Mouse (Mus musculus): ENCODE data around the gene Lypd5.
"Not testable (repeated sequence)": the region's sequence is repeated elsewhere in the genome, so short reads cannot be mapped to it uniquely, and the experiment has no call there.

Gene Lypd5

DNA sequence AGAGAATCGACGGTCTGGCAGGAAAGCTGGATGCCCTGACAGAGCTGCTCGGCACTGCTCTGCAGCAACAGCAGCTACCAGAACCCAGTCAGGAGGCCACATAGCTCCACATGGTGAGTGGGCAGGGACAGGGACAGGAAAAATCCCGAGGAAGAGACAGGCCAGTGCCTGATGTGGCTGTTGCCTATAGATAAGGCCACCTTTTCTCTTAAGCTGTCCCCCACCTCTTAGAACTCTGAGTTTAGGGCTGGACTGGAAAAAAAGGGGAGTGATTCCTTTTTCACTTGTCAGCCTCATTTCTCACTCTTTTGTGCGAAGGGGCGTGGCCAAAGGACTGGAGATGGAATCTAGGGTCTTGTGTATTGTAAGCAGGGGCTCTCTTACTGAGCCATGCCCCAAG, 35.1 kb downstream of the Lypd5 start:
- DNase-seq (ENCODE audit: low spot score): no peak

DNA sequence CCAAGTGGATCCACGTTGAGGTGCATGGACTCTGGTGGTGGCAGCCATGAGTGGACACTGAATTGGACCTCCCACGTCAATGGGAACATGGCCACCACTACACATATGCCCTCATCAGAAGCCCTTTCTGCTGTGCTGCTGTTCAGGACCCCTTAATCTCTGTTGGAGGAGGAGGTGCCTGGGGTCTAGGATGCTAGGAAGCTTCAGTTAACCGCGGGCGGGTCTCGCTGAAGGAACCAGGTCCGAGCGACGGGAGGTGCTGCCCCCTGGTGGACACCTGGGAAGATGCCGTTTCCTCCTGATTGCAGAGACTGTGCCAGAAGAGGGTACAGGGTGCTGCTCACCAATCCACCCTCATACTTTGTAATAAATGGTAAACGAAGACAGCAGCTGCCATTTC, 35.8 kb downstream of the Lypd5 start:
- DNase-seq (ENCODE audit: low spot score): peak; percentile 42

DNA sequence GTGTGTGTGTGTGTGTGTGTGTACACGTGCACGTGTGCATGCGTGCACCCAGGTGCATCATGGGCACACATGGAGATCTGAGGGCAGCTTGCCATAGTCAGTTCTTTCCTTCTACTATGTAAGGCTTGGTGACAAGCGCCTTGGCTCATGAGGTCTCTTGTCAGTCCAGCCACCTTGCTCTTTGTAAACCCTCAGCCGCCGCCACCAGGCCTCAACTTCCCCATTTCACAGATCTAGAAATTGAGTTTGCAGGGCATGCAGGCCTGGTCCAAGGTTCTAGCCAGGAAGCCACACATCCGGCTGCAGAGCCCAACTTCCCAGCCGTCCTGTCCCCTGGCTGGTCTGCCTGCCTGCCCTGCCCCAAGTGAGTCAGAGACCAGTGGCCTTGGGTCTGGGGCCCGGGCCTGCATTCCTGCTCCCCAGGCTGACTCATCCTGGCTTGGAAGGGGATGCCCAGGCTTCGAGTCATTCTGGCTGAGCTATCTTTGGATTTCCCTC, 38.1 kb downstream of the Lypd5 start:
- no peak for DNase-seq (ENCODE audit: low spot score)

DNA sequence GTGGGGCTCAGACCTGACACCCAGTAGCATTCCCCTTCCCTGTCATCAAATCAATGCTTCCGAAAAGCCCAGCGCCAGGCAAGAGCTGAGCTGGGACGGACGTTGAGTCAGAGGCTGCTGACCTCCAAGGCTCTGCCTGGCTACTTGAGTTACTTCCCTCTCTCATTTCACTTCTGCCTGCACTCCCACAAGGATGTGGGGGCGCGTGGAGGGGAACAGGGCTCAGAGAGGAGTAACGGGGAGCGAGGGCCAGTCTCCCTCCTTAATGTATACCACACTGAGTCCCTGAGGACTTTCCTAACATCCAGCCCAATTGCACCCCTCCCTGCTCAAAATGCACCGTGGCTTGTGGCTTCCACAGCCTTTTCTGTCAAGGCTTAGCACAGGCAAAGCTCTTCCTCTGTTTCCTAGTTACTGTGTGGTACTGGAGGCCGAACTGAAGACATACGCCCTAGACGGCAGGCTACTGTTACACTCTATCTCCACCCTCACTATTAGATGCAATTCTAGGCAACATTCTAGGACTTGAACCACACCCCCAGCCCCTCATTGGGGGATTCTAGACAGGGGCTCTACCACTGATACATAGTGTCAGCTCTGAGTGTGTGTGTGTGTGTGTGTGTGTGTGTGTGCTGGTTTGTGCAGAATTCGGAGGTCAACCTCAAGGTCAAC, 40.7 kb downstream of the Lypd5 start:
- DNase-seq (ENCODE audit: low spot score): no peak

DNA sequence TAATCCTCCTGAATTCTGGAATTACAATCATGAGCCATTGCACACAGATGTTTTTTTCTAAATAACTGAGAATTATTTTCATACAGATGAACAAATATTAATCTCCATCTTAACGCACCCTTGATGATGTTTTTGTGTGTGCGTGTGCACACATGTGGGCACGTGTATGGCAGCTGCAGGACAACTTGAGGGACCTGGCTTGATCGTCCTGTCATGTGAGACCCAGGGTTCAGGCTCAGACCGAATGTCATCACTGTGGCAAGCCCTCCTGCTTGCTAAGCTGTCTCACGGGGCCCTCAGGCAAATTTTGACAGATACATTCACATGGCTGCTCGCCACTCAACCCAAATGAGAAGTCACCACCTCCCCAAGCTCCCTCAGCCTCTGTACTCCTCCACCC, 41.5 kb downstream of the Lypd5 start:
- no peak for DNase-seq (ENCODE audit: low spot score)

DNA sequence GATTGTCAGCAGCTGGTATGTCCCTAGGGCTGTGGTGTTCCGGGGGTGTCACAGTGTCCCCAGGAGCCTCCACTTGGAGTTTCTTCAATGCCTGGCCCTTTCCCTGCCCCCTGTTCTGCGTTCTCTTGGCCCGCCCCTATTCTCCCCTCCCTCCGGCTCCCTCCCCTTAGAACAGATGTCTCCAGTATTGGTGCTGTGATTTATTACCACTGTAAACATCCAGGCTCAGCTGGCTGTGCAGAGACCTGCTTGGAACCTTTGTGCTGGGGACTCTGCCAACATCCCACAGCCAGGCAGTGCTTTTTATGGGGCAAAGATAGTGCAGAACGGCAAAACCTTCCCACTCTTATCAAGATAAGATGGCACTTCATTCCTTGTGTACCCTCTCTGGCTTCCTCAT, 42.1 kb downstream of the Lypd5 start:
- peak; percentile 32 for DNase-seq (ENCODE audit: low spot score)

DNA sequence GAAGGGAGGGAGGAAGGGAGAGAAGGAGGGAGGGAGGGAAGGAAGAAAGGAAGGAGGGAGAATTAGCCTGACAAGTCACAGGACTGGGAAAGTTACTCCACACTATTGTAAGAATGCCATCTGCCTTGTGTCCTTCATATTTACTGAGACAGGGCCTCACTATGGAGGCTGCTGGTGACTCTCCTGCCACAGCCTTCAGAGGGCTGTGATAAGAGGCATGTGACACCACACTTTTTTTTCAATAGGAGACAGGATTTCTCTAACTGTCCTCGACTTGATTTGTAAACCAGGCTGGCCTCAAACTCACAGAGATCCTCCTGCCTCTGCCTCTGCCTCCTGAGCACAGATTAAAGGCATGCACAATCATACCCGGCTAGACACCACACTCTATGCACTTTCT, 42.7 kb downstream of the Lypd5 start:
- DNase-seq (ENCODE audit: low spot score): no peak

DNA sequence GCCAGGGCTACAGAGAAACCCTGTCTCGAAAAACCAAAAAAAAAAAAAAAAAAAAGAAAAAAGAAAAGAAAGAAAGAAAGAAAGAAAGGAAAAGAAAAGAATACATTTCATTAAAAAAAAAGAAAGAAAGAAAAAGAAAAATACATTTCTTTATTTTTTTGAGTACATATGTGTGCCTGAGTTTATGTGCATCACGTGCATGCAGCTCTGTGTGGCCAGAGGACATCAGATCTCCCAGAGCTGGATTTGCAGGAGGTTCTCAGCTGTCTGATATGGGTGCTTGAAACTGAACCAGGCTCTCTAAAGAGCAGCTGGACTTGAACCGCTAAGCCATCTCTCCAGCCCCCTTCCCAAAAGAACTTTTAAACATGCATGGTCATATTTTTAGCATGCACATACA, 45.1 kb downstream of the Lypd5 start:
- no peak for DNase-seq (ENCODE audit: low spot score)

DNA sequence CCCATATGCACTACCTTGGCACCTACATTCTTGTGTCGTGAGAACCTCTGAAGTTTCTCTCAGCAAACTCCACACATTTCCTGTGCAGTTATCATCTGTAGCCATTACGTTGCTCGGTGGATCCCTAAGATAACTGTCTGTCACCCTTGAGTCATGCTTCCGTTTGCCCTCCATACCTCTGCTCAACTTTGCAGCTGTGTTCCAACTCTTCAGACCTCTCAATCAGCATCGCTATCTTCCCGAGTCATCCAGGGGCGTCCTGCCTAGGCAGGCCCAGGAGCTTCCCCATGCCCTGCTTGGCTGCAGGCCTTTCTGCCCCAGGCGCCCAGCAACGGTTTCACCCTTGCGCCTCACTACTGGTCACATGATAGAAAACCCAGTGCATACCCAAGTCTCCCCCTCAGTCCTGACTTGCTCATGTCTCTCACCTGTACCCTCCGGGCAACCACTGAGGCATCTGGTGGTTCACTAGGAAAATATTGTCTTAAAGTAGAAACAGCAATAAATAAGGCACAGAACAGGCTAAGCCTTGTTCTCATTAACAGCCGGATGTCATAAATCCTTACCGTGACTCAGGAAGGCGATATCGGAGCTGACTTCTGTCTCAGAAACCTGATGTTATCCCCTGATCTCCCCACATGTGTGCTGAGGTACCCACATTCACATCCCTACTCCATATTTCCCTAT, 45.6 kb downstream of the Lypd5 start:
- no peak for DNase-seq (ENCODE audit: low spot score)

DNA sequence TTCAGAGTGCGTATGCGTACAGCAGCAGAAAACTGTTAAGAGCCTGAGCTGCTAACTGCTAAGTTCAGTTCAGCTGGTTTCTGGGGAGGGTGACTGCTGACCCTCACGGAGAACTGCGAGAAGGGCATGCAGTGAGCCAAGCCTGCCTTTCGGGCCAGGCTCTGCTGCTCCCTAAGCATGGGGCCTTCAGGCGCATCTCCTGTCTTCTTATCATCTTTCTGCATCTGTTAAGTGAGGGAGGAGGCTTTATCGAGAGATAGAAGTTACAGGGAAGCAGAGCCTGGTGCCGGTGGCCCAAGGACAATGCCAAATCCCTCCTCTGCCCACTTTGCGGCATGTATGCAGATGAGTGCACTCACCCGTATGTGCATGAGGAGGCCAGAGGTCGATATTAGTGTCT, 47.8 kb downstream of the Lypd5 start:
- DNase-seq (ENCODE audit: low spot score): no peak

DNA sequence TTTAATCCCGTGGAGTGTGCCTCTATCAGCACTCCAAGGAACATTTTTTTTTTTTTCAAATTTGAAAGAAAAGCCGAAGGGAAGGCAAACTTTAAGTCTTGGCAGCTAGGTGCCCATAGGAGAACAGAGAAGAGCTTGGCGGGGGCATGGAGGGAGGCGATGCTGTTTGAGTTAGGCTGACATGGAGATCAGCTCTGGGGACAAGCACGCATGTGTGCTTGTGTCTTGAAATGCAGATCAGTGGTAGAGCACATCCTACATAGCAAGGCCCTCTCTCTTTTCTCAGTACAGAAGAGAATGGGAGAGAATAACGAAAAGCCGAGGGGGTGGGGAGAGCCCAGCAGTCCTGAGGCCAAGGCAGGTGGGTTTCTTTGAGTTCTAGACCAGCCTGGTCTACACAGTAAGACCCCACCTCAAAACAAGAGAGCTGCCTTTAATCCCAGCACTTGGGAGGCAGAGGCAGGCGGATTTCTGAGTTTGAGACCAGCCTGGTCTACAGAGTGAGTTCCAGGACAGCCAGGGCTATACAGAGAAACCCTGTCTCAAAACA, 49.4 kb downstream of the Lypd5 start:
- no peak for DNase-seq (ENCODE audit: low spot score)

DNA sequence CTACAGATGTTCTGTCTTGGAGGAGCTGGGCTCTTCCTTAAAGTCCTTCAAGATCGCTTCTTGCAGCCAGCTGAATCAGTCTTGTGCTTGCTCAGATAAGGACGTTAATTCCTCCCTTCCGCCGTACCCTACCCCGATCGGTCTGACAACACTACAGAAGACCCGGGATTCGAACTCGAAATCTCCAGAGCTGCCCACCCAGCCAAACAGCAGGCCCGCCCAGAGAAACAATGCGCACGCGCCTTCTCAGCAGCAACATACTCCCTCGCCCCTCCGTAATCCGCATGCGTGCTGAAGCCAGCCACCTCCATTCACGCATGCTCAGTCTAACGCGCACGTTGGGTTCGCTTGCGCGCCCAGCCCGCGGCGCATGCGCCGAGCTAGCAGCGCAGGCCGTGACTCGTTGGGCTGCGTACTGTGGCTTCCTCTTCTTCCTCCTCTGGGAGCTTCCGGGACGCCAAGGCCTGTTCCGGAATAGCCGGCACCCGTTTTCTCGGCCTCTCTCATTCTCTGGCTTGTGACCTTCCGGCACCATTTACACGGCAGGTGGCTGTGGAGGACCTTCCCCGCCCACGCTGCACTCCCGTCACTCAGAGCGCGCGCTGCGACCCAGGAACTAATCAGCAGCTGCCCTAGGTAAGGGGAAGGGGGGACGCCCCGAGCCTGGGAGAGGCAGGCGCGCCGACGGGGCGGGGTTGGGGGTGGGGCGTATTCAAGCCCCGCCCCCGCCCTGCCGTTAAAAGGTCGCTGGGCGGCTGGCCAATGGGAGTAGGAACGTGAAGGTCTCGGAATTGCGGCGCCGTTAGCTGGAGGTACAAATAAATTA, 50.5 kb downstream of the Lypd5 start, which contains the start of gene Smg9:
TSS of gene Smg9 (plus strand) at position 364 of the 826 bp plus-strand sequence.
- DNase-seq (ENCODE audit: low spot score): peak; percentile 97

DNA sequence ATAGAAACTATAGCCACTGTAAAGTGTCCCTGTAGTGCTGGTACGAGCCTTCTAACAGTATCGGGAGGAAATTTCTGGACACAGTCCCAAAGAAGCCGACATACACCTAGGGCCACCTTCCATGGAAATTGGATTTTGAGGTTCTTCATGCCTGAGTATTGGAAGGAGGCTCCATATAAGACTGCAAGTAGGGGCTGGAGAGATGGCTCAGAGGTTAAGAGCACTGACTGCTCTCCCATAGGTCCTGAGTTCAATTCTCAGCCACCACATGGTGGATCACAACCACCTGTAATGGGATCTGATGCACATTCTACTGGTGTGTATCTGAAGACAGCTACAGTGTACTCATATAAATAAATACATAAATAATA, 51.1 kb downstream of the Lypd5 start:
- DNase-seq (ENCODE audit: low spot score): no peak

DNA sequence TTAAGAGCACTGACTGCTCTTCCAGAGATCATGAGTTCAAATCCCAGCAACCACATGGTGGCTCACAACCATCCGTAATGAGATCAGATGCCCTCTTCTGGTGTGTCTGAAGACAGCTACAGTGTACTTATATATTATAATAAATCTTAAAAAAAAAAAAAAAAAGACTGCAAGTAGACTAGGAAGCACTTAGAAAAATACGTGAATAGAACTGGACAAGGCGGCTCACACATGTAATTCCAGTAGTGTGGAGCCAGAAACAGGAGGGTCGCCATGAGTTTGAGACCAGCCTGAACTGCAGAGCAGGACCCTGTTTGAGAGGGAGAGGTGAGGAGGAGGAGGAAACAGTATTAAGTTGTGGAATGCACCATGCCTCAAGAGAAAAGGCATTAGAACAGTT, 51.5 kb downstream of the Lypd5 start:
- DNase-seq (ENCODE audit: low spot score): not testable (repeated sequence)

DNA sequence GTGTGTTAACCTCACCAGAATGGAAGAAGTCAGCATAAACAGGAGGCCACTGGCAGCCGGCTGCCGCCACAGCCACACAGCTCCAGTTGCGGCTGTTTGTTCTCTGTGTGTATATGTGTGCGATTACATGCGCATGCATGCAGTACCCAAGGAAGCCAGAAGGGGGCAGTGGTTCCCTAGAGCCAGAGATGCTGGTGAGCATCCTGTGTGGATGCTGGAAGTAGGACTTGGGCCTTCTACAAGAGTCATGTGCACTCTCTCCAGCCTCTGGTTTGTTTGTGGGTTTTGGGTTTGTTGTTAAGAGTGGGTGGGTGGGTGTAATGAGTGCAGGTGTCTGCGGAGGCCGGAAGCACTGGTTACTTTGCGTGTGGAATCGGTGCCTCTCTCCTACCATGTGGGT, 53.9 kb downstream of the Lypd5 start:
- no peak for DNase-seq (ENCODE audit: low spot score)

Measured in yolk sac, embryonic 10.5 days (tissue).